Mouse (Mus musculus): ENCODE data around the gene Abcb8. TPM values are rescaled to one million over a fixed set of nuclear protein-coding genes. Genes with fewer than 3 reads are reported as not detected.

Gene Abcb8
- total and polyA plus RNA-seq, 2 experiments from 2014 or later, result 73.2 to 141 TPM

GRCm38 (mm10) chr5:24400911-24401605 is 7.6 kb downstream of the Abcb8 start:
- Histone ChIP-seq H3K27me3 (ENCODE audit: control insufficient read depth, insufficient read depth, low read length) (no peaks in the 10 kb centered on the region), H3K4me2 (ENCODE audit: low read depth, low read length) (no peak overlapping the region), H3K9me3 (replicated peaks; ENCODE audit: control insufficient read depth, low read length) (no peaks in the 10 kb centered on the region), H3K36me3 (replicated peaks; ENCODE audit: control insufficient read depth, insufficient read depth, low read length) (peaks cover 53% of the 10 kb centered on the region), H3K27ac (ENCODE audit: low read depth) (no peak overlapping the region), H3K4me3 (ENCODE audit: low read depth, low read length) (no peak overlapping the region), H3K4me1 (ENCODE audit: control insufficient read depth, insufficient read depth) (no peaks in the 10 kb centered on the region), H3K9ac (replicated peaks; ENCODE audit: low read depth, low read length) (no peak overlapping the region)
- 87% methylated on average over 5 of the region's 5 CpGs for WGBS
- DNase-seq (ENCODE audit: low spot score) (no peak), ATAC-seq (ENCODE audit: insufficient read depth, low read depth) (no peak)
- no peak for TF ChIP-seq EP300 (IDR thresholded peaks at IDR 0.05; ENCODE audit: low read depth)
- no peak for TF ChIP-seq CTCF (IDR thresholded peaks at IDR 0.05; ENCODE audit: low read depth)

- ATAC-seq (ENCODE audit: insufficient read depth, low read depth), result peak; percentile 47
- TF ChIP-seq CTCF (IDR thresholded peaks at IDR 0.05; ENCODE audit: low read depth) (no peak), EP300 (IDR thresholded peaks at IDR 0.05; ENCODE audit: low read depth) (no peak)
- no peaks in the 10 kb centered on the region for H3K9me3 ChIP-seq (replicated peaks; ENCODE audit: control insufficient read depth, low read length)
- no peak overlapping the region for H3K4me3 ChIP-seq (ENCODE audit: low read depth, low read length)
- 32% methylated on average over 9 of the region's 9 CpGs for WGBS
- H3K36me3 ChIP-seq (replicated peaks; ENCODE audit: control insufficient read depth, insufficient read depth, low read length), result peaks cover 59% of the 10 kb centered on the region
- H3K4me2 ChIP-seq (ENCODE audit: low read depth, low read length), result no peak overlapping the region
- H3K27ac ChIP-seq (ENCODE audit: low read depth), result no peak overlapping the region
- no peak for DNase-seq (ENCODE audit: low spot score)
- no peaks in the 10 kb centered on the region for H3K27me3 ChIP-seq (ENCODE audit: control insufficient read depth, insufficient read depth, low read length)
- no peak overlapping the region for H3K9ac ChIP-seq (replicated peaks; ENCODE audit: low read depth, low read length)
- H3K4me1 ChIP-seq (ENCODE audit: control insufficient read depth, insufficient read depth), result no peaks in the 10 kb centered on the region
Measured at GRCm38 (mm10) chr5:24401969-24402368, 8.5 kb downstream of the Abcb8 start.

- no peak for DNase-seq (ENCODE audit: low spot score)
- Histone ChIP-seq H3K36me3 (replicated peaks; ENCODE audit: control insufficient read depth, insufficient read depth, low read length) (peaks cover 61% of the 10 kb centered on the region), H3K4me2 (ENCODE audit: low read depth, low read length) (no peak overlapping the region), H3K4me3 (ENCODE audit: low read depth, low read length) (no peak overlapping the region), H3K9ac (replicated peaks; ENCODE audit: low read depth, low read length) (no peak overlapping the region), H3K9me3 (replicated peaks; ENCODE audit: control insufficient read depth, low read length) (no peaks in the 10 kb centered on the region), H3K27ac (ENCODE audit: low read depth) (no peak overlapping the region), H3K27me3 (ENCODE audit: control insufficient read depth, insufficient read depth, low read length) (no peaks in the 10 kb centered on the region), H3K4me1 (ENCODE audit: control insufficient read depth, insufficient read depth) (no peaks in the 10 kb centered on the region)
- no peak for ATAC-seq (ENCODE audit: insufficient read depth, low read depth)
- no peak for TF ChIP-seq CTCF (IDR thresholded peaks at IDR 0.05; ENCODE audit: low read depth)
- 81% methylated on average over 6 of the region's 6 CpGs for WGBS
Measured at GRCm38 (mm10) chr5:24404594-24405360, 11.3 kb downstream of the Abcb8 start.

DNA sequence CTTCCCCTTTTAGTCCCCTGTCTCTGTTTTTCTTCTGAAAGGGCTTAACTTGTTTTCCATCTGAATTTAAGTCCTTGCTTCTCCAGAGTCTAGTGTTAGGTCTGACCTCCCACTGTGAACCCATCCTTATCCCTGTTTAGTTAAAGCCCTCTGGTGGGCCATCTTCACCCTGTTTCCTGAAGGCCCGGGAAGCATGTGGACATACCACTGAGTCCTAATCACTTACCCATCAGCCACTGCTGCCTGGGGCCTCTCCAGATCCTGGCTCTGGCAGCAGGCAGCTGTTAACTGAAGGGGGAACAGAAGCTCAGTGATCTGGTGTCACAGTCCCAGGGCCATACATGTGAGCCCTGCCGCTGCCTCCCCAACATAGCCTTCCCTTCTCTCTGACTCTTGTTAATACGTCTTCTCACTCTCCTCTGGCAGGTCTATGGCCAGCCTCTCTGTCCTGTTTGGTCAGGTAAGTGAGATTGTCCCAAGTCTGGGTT is 12.0 kb downstream of the Abcb8 start:
- H3K9ac ChIP-seq (replicated peaks; ENCODE audit: low read depth, low read length), result no peak overlapping the region
- ATAC-seq (ENCODE audit: insufficient read depth, low read depth) (no peak), DNase-seq (ENCODE audit: low spot score) (no peak)
- H3K9me3 ChIP-seq (replicated peaks; ENCODE audit: control insufficient read depth, low read length), result no peaks in the 10 kb centered on the region
- H3K27ac ChIP-seq (ENCODE audit: low read depth), result no peak overlapping the region
- 52% methylated on average over 3 of the region's 3 CpGs for WGBS
- no peak overlapping the region for H3K4me3 ChIP-seq (ENCODE audit: low read depth, low read length)
- no peak for TF ChIP-seq EP300 (IDR thresholded peaks at IDR 0.05; ENCODE audit: low read depth)
- no peak for TF ChIP-seq CTCF (IDR thresholded peaks at IDR 0.05; ENCODE audit: low read depth)
- H3K27me3 ChIP-seq (ENCODE audit: control insufficient read depth, insufficient read depth, low read length), result no peaks in the 10 kb centered on the region
- peaks cover 54% of the 10 kb centered on the region for H3K36me3 ChIP-seq (replicated peaks; ENCODE audit: control insufficient read depth, insufficient read depth, low read length)
- H3K4me2 ChIP-seq (ENCODE audit: low read depth, low read length), result no peak overlapping the region
- no peaks in the 10 kb centered on the region for H3K4me1 ChIP-seq (ENCODE audit: control insufficient read depth, insufficient read depth)

DNA sequence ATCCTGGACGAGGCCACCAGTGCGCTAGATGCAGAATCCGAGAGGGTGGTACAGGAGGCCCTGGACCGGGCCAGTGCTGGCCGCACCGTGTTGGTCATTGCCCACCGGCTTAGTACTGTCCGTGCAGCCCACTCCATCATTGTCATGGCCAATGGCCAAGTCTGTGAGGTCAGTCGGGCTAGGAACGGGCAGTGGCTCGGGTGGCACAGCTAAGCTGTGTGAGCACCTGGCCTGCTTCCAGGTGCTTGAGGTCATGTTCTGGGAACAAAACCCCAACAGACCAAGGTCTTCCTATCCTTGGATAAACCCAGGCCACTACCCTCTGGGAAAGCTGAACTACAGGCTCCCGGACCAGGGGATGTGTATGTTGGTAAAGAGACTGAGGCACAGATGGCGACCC is 15.2 kb downstream of the Abcb8 start:
- Histone ChIP-seq H3K9ac (replicated peaks; ENCODE audit: low read depth, low read length) (no peak overlapping the region), H3K36me3 (replicated peaks; ENCODE audit: control insufficient read depth, insufficient read depth, low read length) (peaks cover 31% of the 10 kb centered on the region), H3K4me2 (ENCODE audit: low read depth, low read length) (no peak overlapping the region), H3K27ac (ENCODE audit: low read depth) (no peak overlapping the region), H3K4me1 (ENCODE audit: control insufficient read depth, insufficient read depth) (no peaks in the 10 kb centered on the region), H3K27me3 (ENCODE audit: control insufficient read depth, insufficient read depth, low read length) (no peaks in the 10 kb centered on the region), H3K9me3 (replicated peaks; ENCODE audit: control insufficient read depth, low read length) (no peaks in the 10 kb centered on the region), H3K4me3 (ENCODE audit: low read depth, low read length) (no peak overlapping the region)
- TF ChIP-seq CTCF (IDR thresholded peaks at IDR 0.05; ENCODE audit: low read depth) (no peak), EP300 (IDR thresholded peaks at IDR 0.05; ENCODE audit: low read depth) (no peak)
- ATAC-seq (ENCODE audit: insufficient read depth, low read depth) (peak; percentile 40; the same call in 1 of the 2 replicates), DNase-seq (ENCODE audit: low spot score) (peak; percentile 27)
- WGBS, result 78% methylated on average over 13 of the region's 13 CpGs
